Comparison of ENCODE assay signal across 8 mouse cellular contexts in genomic region chr19:46478826-46479225, GRCm38 (mm10). TPM values are rescaled to one million over a fixed set of nuclear protein-coding genes. Genes with fewer than 3 reads are reported as not detected.
DNase-seq lines count a peak whose midpoint lies in the region; ATAC-seq lines count a peak whose summit lies in the region.

No protein-coding gene starts in this region.

- H3K27ac ChIP-seq in heart, embryonic 11.5 days (ENCODE audit: low read depth, low read length): peak overlapping the region; percentile 79

- WGBS in heart, embryonic 11.5 days (ENCODE audit: insufficient replicate concordance): 17% methylated on average over 5 of the region's 5 CpGs

- peak overlapping the region; percentile 11 for H3K4me2 ChIP-seq in heart, embryonic 11.5 days

- no peaks in the 10 kb centered on the region for H3K27me3 ChIP-seq in heart, embryonic 11.5 days (ENCODE audit: control insufficient read depth, insufficient read depth, low read length)

- ATAC-seq in heart, embryonic 11.5 days (replicated peaks; ENCODE audit: insufficient number of reproducible peaks, low FRiP score, low TSS enrichment): peak; percentile 26; the same call in 1 of the 2 replicates
- ATAC-seq in megakaryocyte progenitor cell, adult 5-6 weeks (replicated peaks; ENCODE audit: poor library complexity): peak; percentile 59

- H3K4me1 ChIP-seq in heart, embryonic 11.5 days (ENCODE audit: control insufficient read depth, insufficient read depth, low read length): peaks cover 69% of the 10 kb centered on the region

- H3K36me3 ChIP-seq in heart, embryonic 11.5 days (ENCODE audit: control insufficient read depth, insufficient read depth, low read length): peaks cover 8% of the 10 kb centered on the region

- no peak overlapping the region for H3K4me3 ChIP-seq in heart, embryonic 11.5 days (ENCODE audit: low read depth, low read length)

- H3K9me3 ChIP-seq in heart, embryonic 11.5 days (replicated peaks; ENCODE audit: control insufficient read depth, low read length): no peaks in the 10 kb centered on the region

- H3K9ac ChIP-seq in heart, embryonic 11.5 days (ENCODE audit: low read depth, low read length): peak overlapping the region; percentile 52; the same call in 1 of the 2 replicates

- DNase-seq in embryo, embryonic 10 days (ENCODE audit: low spot score): peak; percentile 45
- no peak for DNase-seq in embryo, embryonic 9.5 days (ENCODE audit: extremely low spot score)
- peak; percentile 54 for DNase-seq in adrenal gland, postnatal 25 days
- DNase-seq in kidney, postnatal 10 days: peak; percentile 71
- DNase-seq in frontal cortex, postnatal 14 days (ENCODE audit: low spot score in 2 of 2): no peak
- no peak for DNase-seq in ovary, postnatal 10 days (ENCODE audit: low spot score)

RNA-seq across cellular contexts. Expression of gene Trim8, which starts 22.7 kb away (rescaled TPM):
- total RNA-seq in adrenal gland, postnatal 25 days (2021): 50.9 and 52.6 TPM in 2 replicates
- polyA plus RNA-seq in heart, embryonic 11.5 days (2014; fragmentation: Nextera tagmentation; extraction: Ambion mirVana): 18.0 and 18.6 TPM in 2 replicates
- total RNA-seq in megakaryocyte progenitor cell, adult 5-6 weeks (2015): 9.7 and 18.0 TPM in 2 replicates
- 12.8 and 12.9 TPM in 2 replicates for total RNA-seq in megakaryocyte progenitor cell, adult 5-6 weeks (2017)

Comparison
In these comparisons a context has a peak if more than half of its experiments do, and no peak if none do; other contexts are left out.
1. DNase-seq: peak in embryo, embryonic 10 days (single experiment), adrenal gland, postnatal 25 days (single experiment) and kidney, postnatal 10 days (single experiment); none in embryo, embryonic 9.5 days (single experiment), frontal cortex, postnatal 14 days (0 of 2) and ovary, postnatal 10 days (single experiment).